Mouse (Mus musculus) ovary, postnatal 14 days (tissue): Measurements from ENCODE around the gene Ubl3.

Experiments used
- DNase-seq: peaks from one replicate; pipeline ENCODE4 v3.0.0; 2022; ENCODE audit warnings: low spot score

Gene Ubl3

DNA sequence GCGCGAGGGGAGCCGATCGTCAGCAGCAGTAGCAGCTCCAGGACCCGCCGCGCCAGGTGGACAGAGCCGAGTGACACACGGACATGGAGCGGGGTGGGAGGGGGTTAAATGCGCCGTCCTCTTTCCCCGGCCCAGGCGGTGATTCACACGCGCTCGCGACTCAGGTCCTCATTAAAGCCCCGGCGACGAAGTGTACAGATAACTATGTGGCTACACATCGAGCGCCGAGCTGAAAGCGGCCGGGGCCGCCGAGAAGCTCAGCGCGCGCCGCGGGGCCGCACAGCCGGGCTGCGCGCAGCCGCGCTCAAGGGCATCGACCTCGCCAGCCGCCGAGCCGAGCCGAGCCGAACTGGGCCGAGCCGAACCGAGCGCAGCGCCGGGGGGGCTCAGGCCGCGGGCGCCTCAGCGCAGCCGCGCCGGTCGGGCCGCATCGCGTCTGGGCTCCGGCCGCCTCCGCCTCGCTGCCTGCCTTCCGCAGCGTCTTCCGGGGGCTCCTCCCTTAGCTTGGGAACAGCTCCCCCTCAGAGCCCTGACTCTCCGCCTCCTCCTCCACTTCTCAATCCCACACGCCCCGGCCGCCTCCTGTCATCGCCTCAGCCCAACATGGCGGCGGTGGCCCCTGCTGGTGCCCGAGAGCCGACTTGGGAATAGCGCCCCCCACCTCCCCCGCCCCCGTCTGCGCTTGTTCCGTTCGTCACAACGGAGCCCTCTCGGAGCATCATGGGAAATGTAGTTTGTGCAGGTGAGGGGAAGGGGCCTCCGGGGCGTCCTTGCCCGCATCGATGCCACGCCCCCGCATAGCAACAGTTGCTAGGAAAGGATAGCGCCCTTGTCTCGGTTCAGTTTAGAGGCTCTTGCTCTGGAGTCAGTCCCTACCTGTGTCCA lies at the start of gene Ubl3:
Gene Ubl3 (minus strand): TSS at position 603 of the 885 bp plus-strand sequence.
- peak; percentile 79 for DNase-seq

- no peak for DNase-seq
Measured at GRCm38 (mm10) chr5:148598376-148598775, 45.8 kb upstream of the Ubl3 start.

DNA sequence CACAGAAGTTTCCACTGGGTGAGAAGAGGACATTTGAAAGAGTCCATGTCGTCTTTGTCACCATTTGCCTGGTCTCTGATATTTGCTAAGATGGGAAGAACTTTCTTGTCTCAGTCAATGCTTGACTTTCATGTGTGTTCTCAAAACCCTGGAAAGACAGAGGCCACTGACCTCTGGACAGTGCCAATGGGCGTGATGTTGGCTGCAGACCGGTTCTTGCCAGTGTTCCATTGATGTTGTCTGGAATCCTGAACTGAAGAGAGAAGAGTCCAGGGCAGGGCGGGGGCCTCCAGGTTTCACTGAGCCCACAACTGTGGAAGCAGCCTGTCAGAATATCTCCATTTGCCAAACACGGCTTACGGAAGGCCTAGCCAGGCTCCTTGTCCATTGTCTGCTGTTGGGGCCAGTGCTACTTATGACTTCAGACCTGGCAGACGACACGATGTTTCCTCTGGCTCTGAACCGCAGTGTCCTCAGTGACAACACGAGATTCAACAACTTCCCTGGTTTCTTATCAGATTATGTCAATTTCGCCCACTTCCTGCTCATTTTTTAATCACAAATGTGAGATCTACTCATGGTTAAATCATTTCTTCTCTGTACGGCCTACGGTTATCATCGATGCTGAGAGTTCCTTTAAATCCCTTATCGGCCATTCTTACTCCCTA lies 43.6 kb upstream of the Ubl3 start:
- DNase-seq, result no peak

- DNase-seq, result no peak
Measured at GRCm38 (mm10) chr5:148595459-148595751, 42.8 kb upstream of the Ubl3 start.

DNA sequence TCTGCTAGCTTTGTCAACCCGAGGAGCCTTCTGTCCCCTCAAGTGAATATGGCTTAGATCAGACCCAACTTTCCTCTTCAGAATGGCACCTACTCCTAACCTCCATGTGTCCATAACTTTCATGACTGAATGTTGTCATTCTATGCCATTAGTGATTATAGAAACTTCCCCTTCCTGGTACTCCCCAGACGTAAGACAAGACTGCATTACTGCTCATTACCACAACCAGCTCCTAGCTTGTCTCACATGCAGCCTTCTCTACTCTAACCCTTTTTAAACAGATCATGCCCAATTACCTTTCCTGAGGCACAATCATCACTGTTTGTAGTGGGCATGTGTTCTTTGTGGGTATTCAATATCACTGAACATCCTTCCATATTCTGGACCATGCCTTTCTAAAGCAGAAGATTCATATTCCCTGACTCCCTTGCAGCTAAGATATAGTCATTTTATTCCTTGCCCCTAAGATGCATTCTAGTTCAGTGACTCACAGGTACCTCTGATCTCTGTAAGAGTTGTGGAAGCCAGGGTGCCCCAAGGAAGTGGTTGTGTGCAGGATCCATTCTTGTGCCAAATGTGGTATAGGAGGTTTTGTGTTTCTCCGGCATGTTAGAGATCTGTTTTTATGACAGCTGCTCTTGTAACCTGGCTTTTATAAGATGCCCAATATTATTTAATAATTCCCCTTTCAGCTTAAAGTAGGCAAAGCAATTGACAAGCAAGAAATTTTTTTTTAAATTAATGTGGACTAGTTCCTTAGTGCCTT lies 42.3 kb upstream of the Ubl3 start:
- DNase-seq, result no peak

DNA sequence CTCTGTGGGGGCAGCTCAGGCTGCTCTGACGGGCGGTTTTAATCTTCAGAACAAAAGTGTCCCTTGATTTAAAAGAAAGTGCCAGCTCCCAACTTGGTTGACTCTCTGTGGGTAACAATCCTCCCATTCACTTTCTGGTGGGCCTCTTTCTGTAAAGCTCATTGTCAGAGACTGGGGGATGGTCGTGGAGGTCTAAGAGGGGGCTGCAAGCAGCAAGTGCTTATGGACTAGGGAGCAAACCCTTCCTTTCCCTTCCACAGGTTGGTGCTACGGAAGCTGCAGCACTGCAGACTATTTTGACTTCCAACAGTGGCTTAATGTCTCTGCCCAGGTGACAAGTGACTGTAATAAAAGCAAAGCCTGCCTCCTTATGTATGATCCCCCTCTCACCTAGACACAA lies 41.0 kb upstream of the Ubl3 start:
- no peak for DNase-seq

DNA sequence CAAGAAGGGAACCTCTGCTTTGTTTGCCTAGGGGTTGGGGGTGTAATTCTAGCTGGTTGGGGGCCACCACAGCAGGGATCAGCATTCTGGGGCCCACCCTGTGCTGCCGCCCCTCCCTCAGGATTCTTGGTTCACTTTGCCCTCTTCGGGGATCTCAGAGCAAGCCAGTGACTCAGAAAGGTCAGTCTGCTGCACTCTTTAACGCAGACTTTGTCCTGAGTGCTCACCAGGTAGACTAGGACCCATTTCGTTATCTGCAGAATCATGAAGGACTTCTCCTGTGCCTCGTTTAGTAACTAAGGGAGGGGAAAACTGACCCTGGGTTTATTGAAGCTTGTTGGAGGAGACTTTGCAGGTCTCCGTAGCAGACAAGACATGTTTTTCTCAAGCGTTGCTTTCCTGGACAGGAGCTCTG lies 38.9 kb upstream of the Ubl3 start:
- DNase-seq, result no peak

- no peak for DNase-seq
Measured at GRCm38 (mm10) chr5:148590603-148591447, 38.2 kb upstream of the Ubl3 start.

DNA sequence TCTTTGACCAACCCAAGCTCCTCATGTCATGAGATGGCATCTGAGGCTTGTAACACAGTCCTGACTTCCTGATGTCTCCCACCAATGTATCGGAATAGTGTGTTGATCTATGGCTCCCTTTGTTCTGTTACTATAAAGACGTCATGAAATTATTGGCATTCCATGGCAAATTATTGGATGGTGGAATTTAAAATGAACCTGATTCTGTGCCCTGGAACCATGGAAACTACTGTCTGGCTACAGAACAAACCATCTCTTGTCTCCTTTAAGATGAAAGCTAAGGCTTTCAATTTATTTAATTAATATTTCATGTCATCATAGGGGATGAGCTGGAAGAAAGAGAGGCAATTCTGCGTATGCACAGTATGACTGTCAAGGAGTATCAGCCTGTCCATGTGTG lies 36.4 kb upstream of the Ubl3 start:
- no peak for DNase-seq

DNA sequence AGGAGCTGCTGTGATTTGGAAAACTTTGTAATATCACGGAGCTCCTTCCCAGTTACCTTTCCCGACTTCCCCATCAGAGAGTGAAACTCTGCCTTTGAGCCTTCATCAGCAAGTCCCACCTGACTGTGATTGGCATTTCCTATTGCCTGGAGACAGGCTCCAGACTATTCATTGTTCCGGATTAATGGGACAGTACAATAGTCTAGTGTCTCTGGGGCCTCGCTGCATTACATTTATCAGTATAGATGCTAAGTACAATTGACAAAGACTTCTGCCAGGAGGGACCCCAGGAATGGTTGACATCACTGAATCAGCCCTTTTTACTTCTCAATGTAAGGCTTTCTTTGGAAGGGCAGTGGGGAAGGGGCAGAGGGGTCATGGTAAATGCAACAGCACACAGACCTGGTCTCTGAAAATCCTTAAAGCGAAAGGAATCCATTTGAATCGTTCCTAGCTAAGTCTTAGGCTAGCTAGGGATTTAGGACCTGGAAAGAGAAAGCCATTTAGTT lies 35.6 kb upstream of the Ubl3 start:
- no peak for DNase-seq

DNA sequence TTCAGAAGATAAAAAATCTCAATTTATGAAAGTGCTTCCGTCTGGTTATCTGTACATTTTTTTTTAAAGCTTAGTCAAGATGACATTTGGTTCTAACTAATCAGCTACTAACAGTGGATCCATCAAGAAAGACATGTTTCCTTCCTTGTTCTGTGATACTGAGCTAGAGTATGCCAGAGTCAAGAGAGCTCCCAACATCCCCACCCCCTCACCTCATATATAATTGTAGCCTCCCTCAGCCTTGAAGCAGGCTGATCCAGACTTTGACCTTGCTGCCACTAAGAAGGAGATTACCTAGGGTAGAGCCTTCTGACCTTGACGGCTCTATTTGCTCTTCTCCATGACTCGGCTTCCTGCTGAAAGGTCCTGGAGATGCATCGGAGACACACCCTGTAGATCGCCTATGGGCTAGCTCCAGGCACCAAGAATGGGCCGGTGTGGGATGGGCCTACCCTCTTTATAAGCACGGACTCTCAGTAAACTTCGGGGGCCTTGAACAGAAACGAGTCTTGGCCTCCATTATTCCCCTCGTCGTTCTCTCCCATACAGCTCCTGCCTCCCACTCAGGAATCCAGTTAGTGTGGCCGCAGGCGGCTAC lies 27.9 kb upstream of the Ubl3 start:
- no peak for DNase-seq

- DNase-seq, result no peak
Measured at GRCm38 (mm10) chr5:148579156-148579555, 26.6 kb upstream of the Ubl3 start.

GRCm38 (mm10) chr5:148578353-148578752 lies 25.8 kb upstream of the Ubl3 start:
- no peak for DNase-seq

GRCm38 (mm10) chr5:148577278-148577677 lies 24.7 kb upstream of the Ubl3 start:
- DNase-seq, result no peak

- no peak for DNase-seq
Measured at GRCm38 (mm10) chr5:148575163-148575562, 22.6 kb upstream of the Ubl3 start.

GRCm38 (mm10) chr5:148572676-148573075 lies 20.1 kb upstream of the Ubl3 start:
- DNase-seq, result no peak

GRCm38 (mm10) chr5:148570571-148571304 lies 18.1 kb upstream of the Ubl3 start:
- no peak for DNase-seq

DNA sequence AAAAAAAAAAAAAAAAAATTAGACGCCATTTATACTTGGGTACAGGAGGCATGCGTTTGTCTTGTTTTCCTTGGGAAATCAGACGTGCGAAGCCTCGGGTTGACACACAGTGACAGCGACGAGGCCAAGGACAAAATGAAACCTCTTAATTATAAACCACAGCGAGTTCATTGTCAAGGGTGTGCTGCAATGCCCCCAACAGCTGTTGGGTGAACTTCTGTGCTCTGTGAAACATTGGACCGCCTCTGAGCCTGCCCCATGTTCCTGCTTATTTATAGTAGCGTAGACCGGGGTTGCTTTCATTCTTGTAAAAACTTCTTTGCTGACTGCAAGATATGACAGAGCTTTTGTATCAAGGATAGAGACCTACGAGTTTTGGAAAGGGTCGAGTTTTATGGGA lies 16.9 kb upstream of the Ubl3 start:
- DNase-seq, result no peak

DNA sequence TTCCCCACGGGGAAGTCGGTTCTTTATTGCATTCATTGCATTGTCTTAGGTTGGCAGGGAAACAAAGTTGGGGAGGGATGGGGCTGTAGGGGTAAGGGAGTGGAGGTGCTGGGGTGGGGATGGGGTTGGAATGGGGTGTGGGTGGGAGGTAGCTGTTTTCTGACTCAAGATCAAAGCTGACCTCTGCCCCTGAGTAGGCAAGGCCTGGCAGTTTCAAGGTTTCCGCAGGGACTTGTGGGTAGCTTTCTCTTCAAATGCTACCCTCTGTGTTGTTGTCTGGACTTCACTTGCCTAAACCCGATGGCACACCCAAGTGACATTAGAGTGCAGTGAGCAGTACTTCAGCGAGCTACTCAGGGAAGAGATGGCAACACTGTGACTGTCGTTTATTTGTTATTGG lies 13.0 kb upstream of the Ubl3 start:
- no peak for DNase-seq

DNA sequence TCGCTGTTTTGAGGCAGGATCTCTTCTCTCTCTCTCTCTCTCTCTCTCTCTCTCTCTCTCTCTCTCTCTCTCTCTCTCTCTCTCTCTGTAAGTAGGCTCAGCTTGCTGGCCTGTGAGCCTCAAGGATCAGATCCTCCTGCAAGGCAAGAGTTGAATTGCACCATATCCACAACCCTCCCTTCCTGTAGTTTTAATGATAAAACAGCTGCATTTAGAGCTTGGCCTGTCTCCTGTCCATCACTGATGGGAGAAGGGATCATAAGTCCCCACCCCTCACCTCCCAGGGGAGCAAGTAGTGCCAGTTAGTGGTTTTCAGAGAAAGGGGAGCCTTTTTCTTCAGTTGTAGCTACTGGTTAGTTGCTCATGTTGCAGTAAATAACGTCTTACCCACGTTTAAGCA lies 11.5 kb upstream of the Ubl3 start:
- DNase-seq, result no peak

DNA sequence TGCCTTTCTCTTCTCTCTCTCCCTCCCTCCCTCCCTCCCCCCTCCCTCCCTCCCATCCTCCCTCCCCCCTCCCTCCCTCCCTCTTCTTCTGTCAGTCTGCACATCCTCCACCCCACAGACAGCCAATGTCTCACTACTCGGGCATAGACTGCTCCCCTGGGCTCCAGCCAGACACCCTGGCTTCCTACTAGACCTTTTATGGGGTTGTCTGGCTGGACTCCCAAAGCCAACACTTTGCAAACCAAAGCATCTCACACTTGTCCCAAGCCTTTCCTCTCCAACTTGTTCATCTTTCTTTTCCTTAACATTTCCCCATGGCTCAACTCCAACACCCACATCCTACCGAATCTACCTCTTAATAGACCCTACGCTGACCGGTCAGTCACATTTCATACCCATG lies 10.7 kb upstream of the Ubl3 start:
- DNase-seq, result no peak
